Mouse (Mus musculus) retina, postnatal 1 day (tissue): ENCODE results near the gene Cobll1.

ENCODE experiments used
- DNase-seq: peaks from one replicate; pipeline ENCODE4 v3.0.0-alpha.2; 2012

The Cobll1 gene

DNA sequence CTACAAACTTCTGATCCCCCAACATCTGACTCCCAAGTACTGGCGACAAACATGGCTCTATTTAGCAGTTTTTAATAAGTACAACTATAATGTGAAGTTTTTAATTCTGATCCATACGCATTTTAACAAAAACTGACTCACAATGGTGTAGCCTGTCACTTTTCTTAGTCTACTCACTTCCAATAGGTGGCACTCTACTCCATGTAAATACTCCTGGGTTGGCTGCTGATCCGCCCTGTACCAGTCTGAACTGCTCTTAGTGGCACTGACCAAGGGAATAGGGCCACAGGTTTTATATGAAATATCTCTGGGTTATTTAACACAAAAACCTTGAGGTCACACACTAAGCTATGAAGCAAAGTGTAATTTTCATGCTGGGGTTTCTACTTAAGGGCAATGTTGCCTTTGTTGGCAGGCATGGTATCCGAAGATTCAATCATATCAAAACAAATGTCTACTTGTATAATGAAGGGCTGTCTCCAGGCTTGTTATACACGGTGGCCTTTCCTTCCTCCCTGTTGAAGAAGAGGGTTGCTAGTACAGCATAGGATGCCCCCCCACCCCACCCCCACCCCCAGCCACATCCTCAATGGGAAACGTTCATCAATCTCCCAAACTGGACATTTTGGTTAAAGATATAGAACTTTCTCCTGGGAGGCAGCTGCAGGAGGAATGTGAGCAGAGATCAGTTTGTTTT, 93.6 kb downstream of the Cobll1 start:
- peak; percentile 68 for DNase-seq

DNA sequence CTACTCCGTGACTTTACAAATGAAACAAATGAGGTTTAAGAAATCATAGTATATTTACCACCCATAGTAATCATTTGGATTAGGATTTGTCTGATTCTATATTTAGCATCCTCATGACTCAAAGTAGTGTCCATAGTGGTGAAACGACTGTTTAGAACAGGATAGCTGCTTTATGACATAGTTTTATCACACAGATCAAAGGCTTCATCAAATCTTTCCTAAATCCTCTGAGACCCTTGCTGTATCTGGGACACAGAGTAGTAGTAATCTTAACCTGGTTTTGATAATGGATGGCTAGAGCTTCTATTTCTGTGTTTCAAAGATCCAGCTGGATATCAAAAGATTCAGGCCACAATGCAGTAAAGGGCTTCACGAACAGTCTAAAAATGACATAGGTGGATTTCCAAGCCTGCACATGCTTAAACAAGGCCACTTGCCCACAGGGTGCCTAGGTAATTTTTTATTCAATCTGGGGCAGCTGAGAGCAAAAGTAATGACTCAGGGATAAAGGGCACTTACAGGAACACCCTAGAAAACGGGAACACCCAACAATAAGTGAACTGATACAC, 98.0 kb downstream of the Cobll1 start:
- DNase-seq = no peak

DNA sequence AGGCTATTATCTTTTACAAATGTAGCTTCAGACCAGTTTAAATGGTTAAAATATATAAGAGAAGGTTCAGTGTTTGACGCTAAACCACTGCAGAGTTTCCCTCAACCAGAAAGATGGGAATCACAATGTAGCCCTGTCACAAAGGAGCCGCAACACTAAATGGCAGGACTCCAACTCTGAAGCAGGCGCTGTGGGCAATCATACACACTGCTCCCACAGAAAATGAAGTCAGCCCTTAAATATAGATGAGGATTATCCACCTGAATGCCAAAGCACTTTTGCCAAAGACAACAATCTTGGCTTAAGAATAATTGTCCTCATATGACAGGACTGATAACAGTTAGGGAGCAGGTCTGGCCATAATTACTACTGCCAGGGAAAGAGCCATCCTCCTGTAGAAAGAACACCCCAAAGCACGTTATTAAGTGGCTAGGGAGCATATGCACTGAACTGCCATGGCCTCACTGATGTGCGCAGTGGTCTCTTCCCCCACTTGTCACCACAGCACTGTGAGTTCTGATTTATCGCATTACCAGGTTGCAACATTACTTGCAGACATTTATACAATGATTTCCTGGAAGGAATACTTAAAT, 98.8 kb downstream of the Cobll1 start:
- peak; percentile 27 for DNase-seq

DNA sequence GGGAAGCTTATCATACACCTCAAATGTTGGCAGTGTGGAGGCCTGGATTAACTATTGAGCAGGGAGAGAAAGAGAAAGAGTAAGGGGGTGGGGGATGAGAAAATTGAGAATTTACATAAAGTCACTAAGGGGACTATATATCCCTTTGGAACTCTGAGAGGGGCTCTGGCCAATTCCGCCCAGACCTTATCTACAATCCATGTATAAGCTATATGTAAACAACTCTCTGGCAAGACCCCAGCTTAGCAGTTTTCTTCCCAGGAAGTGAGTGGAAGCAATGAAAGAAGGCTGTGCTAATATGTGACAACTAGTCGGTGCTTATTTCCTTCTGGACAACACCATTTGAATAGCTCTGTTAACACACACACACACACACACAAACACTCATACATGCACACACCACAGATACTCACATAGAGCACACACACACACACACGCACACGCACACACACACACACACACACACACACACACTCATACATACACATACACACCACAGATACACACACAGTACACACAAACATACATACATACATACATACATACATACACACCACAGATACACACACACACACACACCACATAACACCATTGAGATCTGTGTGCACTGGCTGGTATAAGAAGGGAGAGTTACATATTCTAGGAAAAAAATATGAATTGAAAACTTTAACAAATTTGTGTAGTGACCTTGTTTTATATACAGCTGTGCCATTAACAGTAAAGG, 99.4 kb downstream of the Cobll1 start:
- no peak for DNase-seq

DNA sequence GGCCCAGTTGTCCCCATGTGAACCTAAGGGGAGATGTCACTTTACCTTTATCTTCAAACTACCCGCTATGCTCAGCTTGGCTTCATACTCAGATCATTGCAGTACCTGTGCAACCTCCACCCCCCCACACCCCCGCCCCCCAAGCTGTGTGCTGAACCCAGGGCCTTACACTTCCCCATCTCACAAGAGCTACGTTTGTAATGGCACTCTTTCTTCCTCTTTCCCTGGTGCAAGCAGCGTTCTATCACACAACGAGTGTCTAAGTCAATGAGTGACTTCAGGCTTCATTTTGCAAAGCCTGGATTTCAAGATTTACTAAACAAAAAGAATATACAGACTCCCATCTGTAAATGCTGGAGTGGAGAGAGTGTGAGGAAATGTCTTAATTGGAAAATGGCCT, 100.2 kb downstream of the Cobll1 start:
- no peak for DNase-seq

DNA sequence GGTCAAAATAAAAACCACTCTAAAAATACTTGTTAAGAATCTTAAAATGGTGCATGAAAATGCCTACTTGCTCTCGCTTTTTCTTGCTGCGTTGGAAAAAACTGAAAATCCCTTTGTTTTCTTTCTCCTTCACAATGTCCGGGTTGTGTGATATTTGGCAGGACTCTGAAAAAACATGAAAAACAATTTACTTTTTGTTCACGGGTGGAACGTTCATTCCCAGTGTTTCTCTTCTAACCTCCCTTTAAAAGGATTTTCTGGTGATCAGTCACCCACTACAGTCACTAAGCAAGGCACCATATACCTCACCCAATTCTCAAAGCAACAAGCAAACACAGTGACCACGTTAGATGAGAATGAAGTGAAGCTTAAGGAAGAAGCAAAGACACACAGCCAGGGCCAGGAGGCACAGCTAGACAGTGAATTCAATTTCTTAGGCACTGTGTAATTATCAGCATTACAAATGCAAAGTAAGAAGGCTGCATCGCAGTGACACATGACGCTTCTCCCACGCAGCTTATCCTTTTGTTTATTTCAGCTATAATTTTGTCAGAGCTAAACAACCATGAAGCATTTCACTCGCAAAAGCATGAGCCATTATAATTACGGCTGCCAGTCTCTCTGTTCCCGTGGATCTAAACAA, 112.9 kb downstream of the Cobll1 start:
- peak; percentile 60 for DNase-seq

DNA sequence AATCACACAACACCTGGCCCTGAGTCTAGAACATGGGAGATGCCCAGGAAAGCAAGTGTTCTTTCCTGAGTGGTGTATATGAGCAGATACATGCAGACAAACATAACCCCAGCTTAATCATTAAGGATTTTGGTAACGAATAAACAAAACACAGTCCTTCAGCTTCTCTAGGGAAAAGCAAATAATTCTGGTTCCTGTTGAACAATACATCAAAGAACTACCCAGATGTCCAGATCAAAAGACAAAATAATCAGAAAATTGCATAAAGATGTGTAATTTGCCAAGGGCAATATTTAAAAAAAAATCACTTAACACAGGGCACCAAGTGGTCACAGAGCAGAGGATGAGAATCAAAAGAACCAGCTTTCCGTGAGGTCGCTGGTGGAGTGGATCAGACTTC, 115.5 kb downstream of the Cobll1 start:
- no peak for DNase-seq

DNA sequence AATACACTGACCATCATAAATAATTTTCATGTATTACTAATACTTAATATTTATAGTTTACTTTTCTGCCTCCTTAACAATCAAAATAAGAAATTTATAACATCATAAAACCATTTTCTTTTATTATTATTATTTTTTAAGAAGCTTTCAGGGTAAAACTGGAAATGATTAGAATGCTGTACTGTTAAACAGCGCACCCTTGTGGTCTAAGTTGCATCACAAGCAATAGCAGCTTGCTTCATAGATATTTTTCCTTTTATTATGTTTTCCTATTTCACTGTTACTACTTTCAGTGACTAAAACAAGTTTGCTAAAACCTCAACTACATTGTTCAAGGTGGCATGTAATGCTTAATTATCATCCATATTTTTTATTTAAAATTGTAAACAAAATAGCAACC, 117.8 kb downstream of the Cobll1 start:
- peak; percentile 57 for DNase-seq

DNA sequence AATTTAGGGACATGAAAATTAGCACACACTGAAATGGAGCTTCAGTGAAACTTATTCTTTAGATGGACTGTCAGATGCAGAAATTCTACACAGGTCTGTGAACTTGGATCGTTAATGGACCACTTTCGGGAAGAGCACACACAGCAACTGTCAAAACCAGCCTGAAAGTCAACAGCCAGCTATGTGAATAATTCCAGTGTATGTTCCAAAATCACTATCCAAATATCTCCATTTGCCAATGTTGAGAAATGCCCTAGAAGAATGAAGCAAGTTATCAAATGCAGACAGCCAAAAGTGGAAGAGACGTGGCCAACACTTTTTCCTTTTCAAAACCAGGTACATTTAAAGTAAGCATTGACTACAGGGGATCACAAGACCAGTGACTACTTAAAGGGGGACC, 118.2 kb downstream of the Cobll1 start:
- no peak for DNase-seq

DNA sequence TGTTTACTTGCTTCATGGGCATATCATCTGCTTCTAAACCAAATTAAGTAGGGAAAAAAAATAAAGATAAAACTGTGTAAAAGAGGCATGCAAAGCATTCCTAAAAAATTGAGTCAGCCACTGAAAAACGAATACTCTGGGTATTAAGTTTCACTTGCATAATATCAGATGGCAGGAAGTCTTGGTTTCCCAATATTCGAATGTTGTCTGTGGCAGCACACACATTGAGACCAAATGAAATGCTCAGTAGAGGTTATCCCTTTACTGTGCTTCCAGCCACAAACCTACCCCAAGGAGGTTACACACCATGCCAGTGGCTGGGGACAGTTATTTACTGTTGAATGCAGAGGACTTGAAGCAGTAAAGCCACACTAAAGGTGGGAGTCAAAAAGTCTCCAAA, 119.1 kb downstream of the Cobll1 start:
- DNase-seq = no peak

DNA sequence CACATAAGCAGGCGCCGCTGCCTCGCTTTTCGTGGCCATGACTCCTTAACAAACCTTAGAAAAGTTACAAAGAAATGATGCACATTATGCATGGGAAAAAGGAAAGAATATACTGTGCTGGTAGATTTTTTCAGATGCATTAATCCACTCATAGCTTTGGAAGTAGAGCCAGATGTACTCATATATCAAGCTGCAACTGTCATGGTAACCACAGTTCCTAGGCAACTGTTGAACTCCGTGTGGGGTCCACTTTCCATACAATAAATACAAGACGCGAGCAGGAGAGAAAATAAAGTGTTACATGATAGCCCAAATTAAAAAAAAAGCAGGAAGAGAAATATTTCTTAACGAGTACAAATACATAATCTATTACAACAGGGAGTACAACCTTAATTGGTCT, 119.5 kb downstream of the Cobll1 start:
- DNase-seq = peak; percentile 14

DNA sequence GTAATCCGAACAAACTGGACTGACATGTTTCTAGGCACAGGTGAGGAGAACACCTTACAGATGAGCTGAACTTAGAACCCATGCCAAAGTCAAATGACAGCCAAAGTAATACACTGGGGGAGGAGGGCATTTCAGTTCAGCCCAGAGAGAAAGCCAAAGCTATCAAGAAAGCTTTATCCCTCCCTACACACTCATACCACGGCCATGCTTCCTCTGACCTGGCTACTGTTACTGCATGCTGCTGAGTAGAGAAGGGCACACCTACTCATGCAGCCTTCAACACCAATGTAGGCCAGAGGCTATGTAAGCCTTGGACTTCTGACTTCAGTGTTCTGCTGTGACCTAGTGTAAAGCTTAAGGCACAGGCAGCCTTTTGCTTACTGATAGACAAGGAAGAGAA, 120.1 kb downstream of the Cobll1 start:
- DNase-seq = no peak

DNA sequence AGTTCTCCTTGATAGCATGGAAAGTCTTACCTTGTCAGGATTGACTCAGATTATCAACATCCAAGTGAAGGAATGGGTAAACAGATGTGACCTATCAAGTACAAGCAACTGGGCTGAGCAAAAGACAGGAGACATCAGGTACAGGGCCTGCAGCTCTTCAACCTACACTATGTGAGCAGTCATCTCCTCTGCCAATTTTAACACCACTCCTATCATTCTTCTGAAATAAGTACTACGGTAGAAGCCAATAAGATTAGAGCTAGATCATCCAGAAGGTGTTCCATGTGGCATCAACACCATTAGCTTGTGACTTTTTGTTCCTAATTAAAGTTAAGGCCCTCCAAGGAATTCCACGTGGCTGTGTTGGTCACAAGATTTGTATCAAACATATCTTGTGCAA, 121.3 kb downstream of the Cobll1 start:
- no peak for DNase-seq

DNA sequence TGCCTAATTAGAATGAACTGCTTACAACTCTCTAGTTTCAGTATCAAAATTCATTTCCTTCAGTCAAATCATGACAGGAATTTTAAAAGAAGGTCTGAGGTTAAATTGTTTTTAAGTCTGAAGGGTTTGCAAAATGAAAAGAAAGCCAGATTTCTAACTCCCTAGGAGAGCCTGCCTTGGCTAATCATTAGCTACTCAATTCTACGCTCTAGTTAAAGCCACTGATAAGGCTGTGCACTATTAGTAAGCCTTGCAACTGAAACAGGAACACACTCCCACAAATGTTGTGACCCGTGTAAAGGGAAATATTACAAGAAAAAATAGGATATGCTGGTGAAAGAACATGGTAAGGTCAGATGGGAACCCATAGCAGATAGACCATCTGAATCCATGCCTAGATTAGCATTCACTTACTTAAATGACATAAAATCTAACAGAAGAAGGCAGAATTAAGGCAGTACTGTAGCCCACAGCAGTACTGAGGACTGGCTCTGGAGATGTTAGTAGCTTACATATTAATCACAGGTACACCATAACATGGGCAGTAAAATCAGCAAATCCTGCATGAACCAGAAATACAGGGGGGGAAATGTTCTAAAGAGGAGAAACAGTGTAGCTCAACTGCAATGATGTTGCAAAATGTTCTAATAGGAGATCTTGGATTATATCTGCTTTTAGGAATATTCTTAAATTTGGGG, 122.6 kb downstream of the Cobll1 start:
- no peak for DNase-seq

DNA sequence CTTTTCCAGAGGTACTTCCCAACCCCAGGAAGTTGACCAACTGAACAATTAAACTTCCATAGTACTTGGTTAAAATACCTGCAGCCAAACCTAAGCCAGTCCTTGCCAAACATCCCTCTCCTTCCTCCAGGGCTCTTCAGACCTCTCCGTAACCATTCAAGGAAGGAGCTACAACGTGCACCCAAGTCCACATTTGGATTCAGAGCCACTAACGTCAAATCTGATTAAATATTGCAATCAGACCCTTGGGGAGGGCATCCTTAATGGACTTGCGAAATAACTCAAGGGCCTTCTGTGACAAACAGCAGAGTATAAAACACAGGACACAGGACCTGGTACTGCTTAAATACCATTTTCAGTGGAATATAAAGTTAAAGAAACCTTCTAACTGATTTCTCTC, 126.0 kb downstream of the Cobll1 start:
- no peak for DNase-seq

DNA sequence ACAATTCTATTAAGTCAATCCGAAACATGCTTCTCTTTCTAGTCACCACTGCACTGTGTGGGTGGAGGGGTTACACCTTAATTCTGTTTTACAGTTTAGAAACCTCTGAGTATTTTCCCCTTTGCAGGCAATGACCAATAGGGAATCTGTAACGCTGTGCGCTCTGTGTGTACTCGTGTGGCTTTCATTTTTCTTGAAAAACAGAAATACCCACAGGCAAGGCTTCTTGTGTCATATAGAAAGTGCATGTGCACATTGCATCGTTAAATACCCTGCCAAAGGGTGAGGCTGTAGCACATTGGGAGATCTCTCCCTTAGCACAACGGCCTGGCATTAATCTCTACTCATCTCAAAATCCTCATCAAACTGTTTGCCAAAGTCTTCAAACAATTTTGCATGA, 134.6 kb downstream of the Cobll1 start:
- no peak for DNase-seq

DNA sequence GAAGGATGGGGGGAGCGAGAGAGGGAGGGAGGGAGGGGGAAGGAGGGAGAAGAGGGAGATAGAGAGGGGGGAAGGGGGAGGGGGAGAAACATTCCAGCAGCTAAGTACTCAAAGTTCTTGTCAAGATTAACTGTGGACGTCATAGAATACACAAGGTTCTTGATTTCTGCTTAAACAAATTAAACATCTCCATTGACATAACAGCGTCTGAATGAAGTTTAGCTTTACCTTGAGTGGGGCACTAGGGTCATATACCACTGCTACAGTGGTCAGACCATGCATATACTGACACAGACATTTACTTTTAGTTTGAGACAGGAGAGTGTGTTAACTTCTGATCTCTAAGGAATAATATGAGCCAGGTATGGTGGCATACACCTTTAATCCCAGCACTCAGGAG, 135.4 kb downstream of the Cobll1 start:
- no peak for DNase-seq

DNA sequence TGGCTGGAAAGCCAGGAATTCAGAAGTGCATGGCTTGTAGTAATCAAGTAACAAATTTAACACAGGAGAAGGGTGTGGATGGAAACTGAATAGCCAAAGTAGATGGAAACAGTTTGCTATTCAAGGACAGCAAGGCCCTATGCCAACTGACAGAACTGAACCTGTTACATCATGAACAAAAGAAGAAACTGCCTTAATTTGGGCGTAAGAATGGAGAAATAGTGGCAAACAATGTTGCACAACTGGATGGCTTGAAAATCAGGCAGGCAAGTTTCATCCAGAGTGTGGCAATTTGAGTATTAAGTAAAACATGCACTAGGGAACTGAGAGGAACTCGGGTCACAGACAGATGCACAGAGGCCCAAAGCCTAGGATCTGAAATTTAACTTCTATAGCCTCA, 137.8 kb downstream of the Cobll1 start:
- DNase-seq = no peak

DNA sequence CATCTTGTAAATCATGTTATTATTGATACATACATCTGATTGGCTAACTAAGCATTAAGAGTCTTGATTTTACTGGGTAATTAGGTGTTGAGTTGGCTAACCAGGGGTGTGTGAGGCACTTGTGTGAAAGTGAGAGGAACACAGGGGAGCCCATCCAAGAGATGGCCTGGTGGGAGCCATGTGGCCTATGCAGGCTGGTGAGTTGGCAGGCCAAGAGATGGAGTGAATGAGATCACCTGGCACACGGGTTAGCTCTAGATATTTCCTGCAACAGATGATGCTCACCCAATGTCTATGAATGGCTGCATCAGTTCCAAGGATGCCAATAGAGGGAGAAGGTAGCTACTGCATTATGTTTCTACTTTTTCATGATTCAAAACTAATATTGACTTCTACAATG, 139.2 kb downstream of the Cobll1 start:
- no peak for DNase-seq

DNA sequence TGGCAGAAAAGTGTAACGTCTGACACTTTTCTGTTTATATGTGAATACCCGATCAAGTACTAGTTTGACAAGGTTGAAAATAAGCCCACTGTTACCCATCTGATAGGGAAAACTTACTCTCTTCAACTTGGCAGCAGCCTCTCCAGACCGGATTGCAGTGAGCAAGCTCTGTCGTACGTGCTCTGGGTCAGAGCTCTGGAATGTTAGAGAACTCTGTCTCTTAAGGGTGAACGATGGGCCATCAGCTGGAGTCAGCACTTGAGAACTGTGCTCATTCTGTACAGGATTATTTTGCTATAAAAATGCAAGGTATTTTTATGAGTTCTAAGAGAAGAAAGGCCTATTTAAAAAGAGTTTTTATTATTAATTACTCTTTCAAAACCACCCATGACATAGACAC, 143.6 kb downstream of the Cobll1 start:
- no peak for DNase-seq

DNA sequence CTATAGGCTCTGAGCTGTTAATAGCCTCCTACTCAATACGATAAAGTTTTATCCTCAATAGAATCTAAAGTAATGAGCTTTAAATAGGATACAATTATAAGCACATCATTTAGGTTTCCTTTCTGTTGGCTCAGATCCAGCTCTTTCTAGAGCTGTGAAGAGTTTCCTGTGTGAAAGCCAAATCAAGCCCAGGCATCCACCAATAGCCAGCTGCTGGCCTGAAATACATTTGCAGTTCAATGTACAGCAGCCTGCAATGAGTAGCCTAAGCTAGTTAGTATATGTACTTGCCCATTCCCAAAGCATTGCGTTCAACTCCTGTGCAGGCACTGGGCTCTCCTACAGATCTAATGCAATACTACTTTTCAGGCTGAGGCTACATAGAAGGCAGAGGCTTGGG, 145.2 kb downstream of the Cobll1 start:
- peak; percentile 15 for DNase-seq

DNA sequence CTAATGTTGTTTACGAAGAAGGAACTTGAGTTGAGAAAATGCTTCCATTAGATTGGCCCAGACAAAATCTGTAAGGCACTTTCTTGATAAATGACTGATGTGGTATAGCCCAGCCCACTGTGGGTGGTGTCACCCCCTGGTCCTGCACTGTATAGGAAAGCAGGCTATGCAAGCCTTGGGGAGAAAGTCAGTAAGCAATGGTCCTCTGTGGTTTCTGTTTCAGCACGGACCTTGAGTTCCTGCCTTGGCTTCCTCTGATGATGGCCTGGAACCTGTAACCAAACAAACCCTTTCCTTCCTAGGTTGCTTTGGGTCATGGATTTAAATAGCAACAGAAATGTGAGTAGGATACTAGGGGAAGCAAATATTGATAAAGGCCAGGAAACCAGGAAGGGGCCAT, 148.2 kb downstream of the Cobll1 start:
- no peak for DNase-seq

DNA sequence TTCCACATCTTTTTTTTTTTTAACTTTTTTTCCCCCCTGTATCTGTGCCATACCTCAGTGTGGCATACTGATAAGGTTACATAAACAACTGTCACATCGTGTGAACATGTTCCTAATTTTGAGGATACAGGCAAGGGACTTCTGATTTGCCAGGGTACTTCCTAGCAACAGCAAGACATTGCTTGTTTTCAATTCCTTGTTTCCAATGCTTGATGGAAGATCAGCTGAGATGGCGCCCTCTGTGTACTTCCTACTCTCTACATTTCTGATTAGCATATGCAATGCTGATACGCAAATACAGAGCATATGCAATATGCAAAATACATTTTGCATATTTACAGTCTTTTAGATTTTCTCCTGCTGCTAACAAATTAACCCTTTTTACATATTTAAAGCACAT, 152.0 kb downstream of the Cobll1 start:
- no peak for DNase-seq
